12 mouse cellular contexts compared by ENCODE assay signal in genomic region chr1:175699796-175700195, GRCm38 (mm10). TPM values are rescaled to one million over a fixed set of nuclear protein-coding genes. Genes with fewer than 3 reads are reported as not detected.
A peak's percentile ranks its signal among the peaks of the same experiment; 100 is the strongest.
DNase-seq lines count a peak whose midpoint lies in the region; ATAC-seq and TF ChIP-seq lines count a peak whose summit lies in the region.
"Had no signal": no experiment of that assay in that cellular context is flagged by ENCODE, and none has a peak within 500 bp of the region (broad histone marks: within the 10 kb centered on the region; RNA-seq: fewer than 3 reads in every experiment).

No protein-coding gene starts in this region.

- intact Hi-C loops in left cerebral cortex, adult 2 months (cut with DNase I), result no loop called here

- no peak overlapping the region for H3K27ac ChIP-seq in left cerebral cortex, adult 2 months
- H3K27ac ChIP-seq: midbrain, embryonic 10.5 days; neural tube, embryonic 13.5 days had no signal

- no peak overlapping the region for H3K4me3 ChIP-seq in left cerebral cortex, adult 2 months
- H3K4me3 ChIP-seq: midbrain, embryonic 10.5 days; neural tube, embryonic 13.5 days had no signal

- ATAC-seq in frontal cortex, adult (ENCODE audit: low TSS enrichment), result peak; percentile 32; the same call in 1 of the 2 replicates
- ATAC-seq in megakaryocyte progenitor cell, adult 5-6 weeks (replicated peaks; ENCODE audit: poor library complexity), result peak; percentile 64

- TF ChIP-seq CTCF in left cerebral cortex, adult 2 months (IDR thresholded peaks at IDR 0.05), result no peak

- no peak for DNase-seq in frontal cortex, postnatal 36 days (ENCODE audit: low spot score in 2 of 2)
- peak; percentile 5 for DNase-seq in lung, postnatal 25 days (ENCODE audit: low spot score)
- DNase-seq in lung, postnatal 4 days, result no peak
- DNase-seq in ZHBTc4 (ENCODE audit: low read depth, low spot score), result peak; percentile 71
- DNase-seq in left cerebral cortex, adult 2 months (ENCODE audit: extremely low spot score in 1 of 2, low spot score in 2 of 2), result no peak
- no peak for DNase-seq in right cerebral cortex, postnatal 14 days
- DNase-seq: heart, postnatal 36 days; right cerebral cortex, postnatal 25 days had no signal

RNA-seq across cellular contexts. Expression of gene Wdr64, which starts 1.4 kb away (rescaled TPM):
- not detected in 2 replicates for total RNA-seq in megakaryocyte progenitor cell, adult 5-6 weeks (2015)
- total RNA-seq in megakaryocyte progenitor cell, adult 5-6 weeks (2017), result not detected in 2 replicates
- total RNA-seq in left cerebral cortex, adult 2 months (2021), result not detected
- total RNA-seq: heart, postnatal 36 days had no signal

RNA-seq across cellular contexts. Expression of gene Chml, which starts 7.1 kb away (rescaled TPM):
- 9.6 and 11.8 TPM in 2 replicates for total RNA-seq in megakaryocyte progenitor cell, adult 5-6 weeks (2015)
- total RNA-seq in megakaryocyte progenitor cell, adult 5-6 weeks (2017), result 16.4 and 17.1 TPM in 2 replicates
- 10 to 100 TPM in 1 of 2 experiments, 1 to 10 TPM in 1; 10.0 to 10.1 TPM for total RNA-seq in left cerebral cortex, adult 2 months (2021)

RNA-seq across cellular contexts. Expression of gene Opn3, which starts 7.2 kb away (rescaled TPM):
- 0.25 and 0.88 TPM in 2 replicates for total RNA-seq in megakaryocyte progenitor cell, adult 5-6 weeks (2015)
- 0.30 and 0.37 TPM in 2 replicates for total RNA-seq in megakaryocyte progenitor cell, adult 5-6 weeks (2017)
- 1 to 10 TPM; 6.1 to 6.6 TPM for total RNA-seq in left cerebral cortex, adult 2 months (2021)

Comparison
In these comparisons a context has a peak if more than half of its experiments do, and no peak if none do; other contexts are left out.
1. DNase-seq: peak in lung, postnatal 25 days (single experiment) and ZHBTc4 (single experiment); none in frontal cortex, postnatal 36 days (0 of 2), lung, postnatal 4 days (0 of 2), left cerebral cortex, adult 2 months (0 of 2) and right cerebral cortex, postnatal 14 days (single experiment).